In genomic region chr5:85155858-85156257, GRCm38 (mm10) we compare ENCODE assay signal across 26 mouse cellular contexts.
"Had no signal": no experiment of that assay in that cellular context is flagged by ENCODE, and none has a peak within 500 bp of the region (broad histone marks: within the 10 kb centered on the region; RNA-seq: fewer than 3 reads in every experiment).

No protein-coding gene starts in this region.

- H3K9ac ChIP-seq: kidney, embryonic 15.5 days; limb, embryonic 12.5 days; limb, embryonic 15.5 days; liver, embryonic 14.5 days; liver, postnatal 0 days; lung, embryonic 14.5 days; midbrain, embryonic 13.5 days; neural tube, embryonic 12.5 days; neural tube, embryonic 15.5 days; stomach, embryonic 15.5 days had no signal

- H3K4me3 ChIP-seq: kidney, embryonic 15.5 days; left cerebral cortex, adult 2 months; limb, embryonic 12.5 days; limb, embryonic 15.5 days; midbrain, embryonic 10.5 days; midbrain, embryonic 13.5 days; myocyte; neural tube, embryonic 12.5 days; neural tube, embryonic 15.5 days; stomach, embryonic 15.5 days had no signal

- H3K36me3 ChIP-seq: kidney, embryonic 15.5 days; limb, embryonic 12.5 days; limb, embryonic 15.5 days; midbrain, embryonic 10.5 days; midbrain, embryonic 13.5 days; neural tube, embryonic 12.5 days; neural tube, embryonic 15.5 days; stomach, embryonic 15.5 days had no signal

- H3K27ac ChIP-seq: kidney, embryonic 15.5 days; left cerebral cortex, adult 2 months; limb, embryonic 12.5 days; limb, embryonic 15.5 days; liver, embryonic 14.5 days; macrophage; midbrain, embryonic 10.5 days; midbrain, embryonic 13.5 days; neural tube, embryonic 12.5 days; neural tube, embryonic 15.5 days; stomach, embryonic 15.5 days had no signal

- H3K9me3 ChIP-seq: kidney, embryonic 15.5 days; limb, embryonic 12.5 days; limb, embryonic 15.5 days; midbrain, embryonic 10.5 days; midbrain, embryonic 13.5 days; neural tube, embryonic 12.5 days; neural tube, embryonic 15.5 days; stomach, embryonic 15.5 days had no signal

- ATAC-seq: liver, postnatal 0 days; lung, postnatal 0 days; midbrain, embryonic 13.5 days; midbrain, embryonic 16.5 days had no signal

- DNase-seq: kidney, adult 8-10 months; kidney, postnatal 10 days; kidney, postnatal 36 days; layer of hippocampus, postnatal 36 days; left cerebral cortex, postnatal 4 days; liver, postnatal 0 days; lung, embryonic 14.5 days; right cerebral cortex, adult 18-20 months; right cerebral cortex, postnatal 25 days; spleen, adult 18-20 months; thymus, postnatal 25 days had no signal

- H3K4me2 ChIP-seq: kidney, embryonic 15.5 days; limb, embryonic 12.5 days; limb, embryonic 15.5 days; liver, embryonic 11.5 days; lung, embryonic 14.5 days; midbrain, embryonic 13.5 days; neural tube, embryonic 12.5 days; neural tube, embryonic 15.5 days; stomach, embryonic 15.5 days had no signal

- H3K27me3 ChIP-seq: kidney, embryonic 15.5 days; limb, embryonic 12.5 days; limb, embryonic 15.5 days; midbrain, embryonic 13.5 days; neural tube, embryonic 12.5 days; neural tube, embryonic 15.5 days; stomach, embryonic 15.5 days had no signal

- H3K4me1 ChIP-seq: kidney, embryonic 15.5 days; limb, embryonic 12.5 days; limb, embryonic 15.5 days; midbrain, embryonic 10.5 days; midbrain, embryonic 13.5 days; neural tube, embryonic 12.5 days; neural tube, embryonic 15.5 days; stomach, embryonic 15.5 days had no signal
